Mouse (Mus musculus): ENCODE data around the gene Trem2.

Gene Trem2

DNA sequence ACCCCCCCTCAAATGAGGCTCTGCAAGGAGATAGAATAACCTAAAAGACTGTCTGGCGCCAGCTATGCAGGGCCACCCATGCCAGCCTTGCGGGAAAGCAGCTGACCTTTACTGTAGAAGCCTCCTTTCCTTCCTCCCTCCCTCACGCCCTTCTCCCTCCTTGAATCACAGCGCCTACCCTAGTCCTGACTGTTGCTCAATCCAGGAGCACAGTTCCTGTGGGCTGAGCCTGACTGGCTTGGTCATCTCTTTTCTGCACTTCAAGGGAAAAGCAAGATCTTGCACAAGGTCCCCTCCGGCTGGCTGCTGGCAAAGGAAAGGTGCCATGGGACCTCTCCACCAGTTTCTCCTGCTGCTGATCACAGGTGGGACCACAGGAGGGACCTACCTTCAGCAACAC lies at the start of gene Trem2:
Gene Trem2, plus strand, starts transcription at position 171 of the 400 bp plus-strand sequence.
- no peak for DNase-seq (ENCODE audit: low read depth, low spot score)

DNA sequence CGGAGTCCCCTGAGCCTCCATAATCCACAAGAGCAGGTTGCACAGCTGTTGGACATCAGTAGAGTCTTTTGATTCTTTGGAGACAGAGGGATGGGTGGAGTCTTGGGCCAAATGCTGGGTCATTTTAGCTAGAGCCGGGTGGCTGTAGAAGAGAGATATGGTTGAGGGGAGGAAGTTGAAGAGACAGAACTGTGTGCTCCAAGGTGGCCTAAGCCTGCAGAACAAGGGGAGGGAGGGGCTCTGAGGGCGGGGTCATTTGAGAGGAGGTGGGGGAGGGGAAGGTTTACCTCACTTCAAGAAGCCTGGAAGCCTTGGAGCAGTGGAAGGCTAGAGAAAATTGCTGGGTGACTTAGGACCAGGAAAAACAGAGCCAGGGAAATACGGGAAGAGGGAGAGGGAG lies 47.0 kb upstream of the Trem2 start, which contains the start of gene Treml2:
Gene Treml2, plus strand, starts transcription at position 296 of the 400 bp plus-strand sequence.
- DNase-seq (ENCODE audit: low read depth, low spot score): peak; percentile 70

DNA sequence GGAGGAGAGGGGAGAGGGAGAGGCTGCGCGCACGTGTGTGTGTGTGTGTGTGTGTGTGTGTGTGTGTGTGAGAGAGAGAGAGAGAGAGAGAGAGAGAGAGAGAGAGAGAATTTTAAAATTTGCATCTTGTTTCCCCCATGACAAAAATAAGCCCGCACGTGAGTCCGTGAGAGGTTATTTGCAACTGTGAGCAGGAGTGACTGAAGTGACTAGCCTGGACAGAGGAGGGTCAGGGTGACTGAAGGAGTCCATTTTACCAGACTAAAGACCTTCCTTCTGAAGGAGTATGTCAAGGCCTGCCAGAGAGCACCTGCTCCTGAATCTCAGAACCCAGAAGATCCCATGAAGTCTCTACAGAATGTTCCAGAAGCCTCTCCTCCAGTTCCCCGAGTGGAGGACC lies 46.4 kb upstream of the Trem2 start:
- peak; percentile 56 for DNase-seq (ENCODE audit: low read depth, low spot score)

DNA sequence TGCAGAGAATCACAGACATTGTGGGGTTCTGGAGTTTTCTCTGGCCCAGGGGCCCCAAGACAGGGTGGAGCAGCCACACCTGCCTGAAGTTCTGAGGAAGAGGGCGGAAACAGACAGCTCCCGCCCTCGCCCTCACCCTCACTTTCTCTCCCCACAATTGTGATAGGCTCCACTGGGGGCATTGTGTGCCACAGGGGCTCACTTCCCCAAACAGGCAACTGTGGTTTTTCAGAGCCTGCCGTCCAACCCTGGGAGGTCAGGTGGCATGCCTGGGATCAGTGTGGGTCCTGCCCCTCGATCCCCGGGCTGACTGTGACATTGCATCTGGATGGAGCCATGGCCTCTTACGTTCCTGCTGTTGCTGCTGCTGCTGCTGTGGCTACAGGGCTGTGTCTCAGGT lies 46.0 kb upstream of the Trem2 start:
- DNase-seq (ENCODE audit: low read depth, low spot score): peak; percentile 68

DNA sequence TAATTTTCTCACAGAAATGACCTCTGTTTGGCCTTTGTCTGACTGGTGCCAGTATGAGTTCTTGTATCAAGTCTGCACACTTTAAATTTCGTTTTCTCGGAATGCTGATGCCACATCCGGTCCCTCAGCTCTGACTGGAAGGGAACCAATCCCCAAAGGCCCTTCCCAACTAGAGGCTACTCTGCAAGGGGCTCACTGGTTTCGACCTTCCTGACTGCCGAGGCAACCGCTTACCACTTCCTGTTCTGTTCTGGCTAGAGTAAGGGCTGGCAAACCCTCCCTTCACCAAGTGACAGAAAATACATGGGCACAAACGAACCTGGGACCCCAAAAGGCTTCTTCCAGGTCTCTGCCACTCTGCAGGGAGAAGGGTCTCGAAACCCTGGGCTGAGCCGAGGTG lies 45.3 kb upstream of the Trem2 start:
- DNase-seq (ENCODE audit: low read depth, low spot score): peak; percentile 72

DNA sequence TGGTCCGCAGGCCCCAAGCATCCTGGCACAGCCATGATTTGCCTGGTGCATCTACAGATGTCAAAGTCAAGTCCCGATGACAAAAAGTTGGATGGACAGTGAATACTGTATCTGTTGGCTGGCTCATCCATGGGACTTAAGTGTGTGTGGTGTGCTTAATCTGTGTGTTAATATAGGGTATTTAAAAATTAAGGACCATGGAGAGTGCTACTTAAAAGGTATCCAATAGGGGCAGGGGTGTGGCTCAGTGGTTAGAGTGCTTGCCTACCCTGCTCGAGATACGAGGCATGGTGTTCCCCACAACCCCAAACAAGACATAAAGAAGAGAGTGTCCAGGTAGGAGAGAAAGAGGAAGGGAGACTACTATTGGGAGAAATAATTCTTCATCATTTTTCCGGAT lies 44.4 kb upstream of the Trem2 start:
- peak; percentile 30 for DNase-seq (ENCODE audit: low read depth, low spot score)

DNA sequence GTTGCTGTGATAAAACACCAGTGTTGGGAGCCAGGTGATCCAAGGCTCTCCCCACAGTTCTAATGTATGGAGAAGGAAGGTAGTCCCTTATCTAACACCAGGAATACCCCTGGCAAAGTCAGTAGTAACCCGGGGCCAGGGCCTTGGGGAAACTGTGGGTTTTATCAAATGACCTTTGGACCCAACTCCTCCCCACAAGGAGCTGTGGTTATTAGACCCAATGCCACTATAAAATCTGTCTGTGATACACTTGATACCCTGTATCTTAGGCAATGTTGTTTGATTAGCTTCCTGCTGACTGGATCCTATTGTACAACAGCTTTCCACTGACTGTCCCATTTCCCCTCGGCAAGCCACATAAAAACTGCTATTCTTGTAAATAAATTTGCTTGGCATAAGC lies 34.1 kb upstream of the Trem2 start:
- DNase-seq (ENCODE audit: low read depth, low spot score): no peak

DNA sequence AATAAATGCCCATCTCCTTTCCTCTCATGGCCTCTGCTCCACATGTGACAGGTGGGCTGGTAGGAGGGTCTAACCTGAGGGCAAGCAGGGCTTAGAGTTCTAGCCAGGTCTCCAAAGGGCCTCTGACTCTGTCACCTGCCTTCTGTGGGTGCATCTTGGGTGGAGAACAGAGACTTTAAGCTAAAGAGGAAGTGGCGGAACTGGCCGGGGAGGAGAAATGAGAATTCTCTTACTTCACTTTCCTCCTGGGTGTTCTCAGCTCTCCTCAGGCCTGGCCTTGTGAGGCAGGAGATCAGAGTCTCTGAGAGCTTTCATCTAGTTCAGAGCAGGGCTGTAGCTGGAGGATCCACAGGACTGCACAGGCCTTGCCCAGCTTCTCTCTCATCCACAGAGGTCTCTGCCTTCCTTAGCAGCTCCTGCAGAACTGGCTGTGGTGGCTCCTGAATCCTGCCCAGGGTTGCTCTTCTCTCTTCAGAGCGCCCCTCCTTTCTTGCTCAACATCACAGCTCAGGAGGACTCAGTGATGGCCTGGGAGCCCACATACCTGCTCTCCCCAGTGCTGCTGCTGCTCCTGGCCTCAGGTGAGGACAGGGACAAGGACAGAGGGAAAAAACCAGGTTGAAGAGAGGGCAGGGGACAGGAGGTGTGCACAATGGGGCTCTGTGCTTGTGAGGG lies 30.2 kb upstream of the Trem2 start, which contains the start of gene B430306N03Rik:
Gene B430306N03Rik, plus strand, starts transcription at position 237 of the 675 bp plus-strand sequence.
- DNase-seq (ENCODE audit: low read depth, low spot score): peak; percentile 17

DNA sequence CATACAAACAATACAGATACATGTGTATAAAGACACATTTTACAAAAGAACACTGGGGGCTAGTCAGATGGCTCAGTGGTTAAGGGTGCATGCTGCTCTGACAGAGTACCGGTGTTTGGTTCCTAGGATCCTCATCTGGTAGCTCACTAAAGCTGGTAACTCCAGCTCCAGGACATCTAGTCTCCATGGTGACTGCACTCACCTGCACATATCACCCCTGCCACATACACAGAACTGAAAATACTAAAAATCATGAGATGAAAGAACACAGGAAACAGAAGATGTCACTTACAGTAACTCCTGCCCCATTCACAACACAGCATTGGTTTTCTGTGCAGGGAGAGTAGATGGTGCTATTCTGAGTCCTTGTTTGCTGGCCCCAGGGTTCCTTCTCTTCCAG lies 27.5 kb upstream of the Trem2 start:
- DNase-seq (ENCODE audit: low read depth, low spot score): peak; percentile 34

DNA sequence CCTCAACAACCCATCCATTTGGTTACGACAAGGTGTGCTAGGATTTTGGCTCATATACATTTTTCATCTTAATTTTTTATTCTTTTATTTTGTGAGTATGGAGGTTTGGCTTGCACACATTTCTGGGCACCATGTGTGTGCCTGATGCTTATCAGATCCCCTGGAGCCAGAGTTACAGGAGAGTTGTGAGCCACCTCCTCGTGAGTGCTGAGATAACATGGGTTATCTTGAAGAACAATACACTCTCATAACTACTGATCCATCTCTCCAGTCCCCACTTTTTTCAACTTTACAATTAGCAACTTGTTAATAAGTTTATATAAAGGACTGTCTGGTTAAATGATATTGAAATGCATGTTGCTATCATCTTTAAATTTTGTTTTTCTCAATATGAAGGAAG lies 24.9 kb upstream of the Trem2 start:
- DNase-seq (ENCODE audit: low read depth, low spot score): no peak

DNA sequence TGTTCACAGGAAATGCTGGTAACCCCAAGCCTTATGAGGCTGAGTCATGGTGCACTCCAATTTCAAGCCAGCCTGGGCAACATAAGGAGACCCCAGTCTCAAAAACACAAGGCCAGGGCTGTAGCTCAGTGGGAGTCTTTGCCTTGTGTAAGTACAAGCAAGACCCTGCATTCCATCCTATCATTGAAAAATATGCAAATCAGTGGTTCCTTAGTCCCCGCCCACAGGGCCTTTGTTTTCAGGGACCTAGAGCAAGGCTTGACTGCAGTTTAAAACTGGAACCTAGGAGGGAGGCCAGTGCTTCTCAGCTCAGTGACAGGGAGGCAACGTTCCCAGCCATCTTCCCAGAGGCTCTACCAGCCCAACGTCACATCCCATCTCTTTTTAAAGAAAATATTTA lies 23.0 kb upstream of the Trem2 start:
- DNase-seq (ENCODE audit: low read depth, low spot score): no peak

DNA sequence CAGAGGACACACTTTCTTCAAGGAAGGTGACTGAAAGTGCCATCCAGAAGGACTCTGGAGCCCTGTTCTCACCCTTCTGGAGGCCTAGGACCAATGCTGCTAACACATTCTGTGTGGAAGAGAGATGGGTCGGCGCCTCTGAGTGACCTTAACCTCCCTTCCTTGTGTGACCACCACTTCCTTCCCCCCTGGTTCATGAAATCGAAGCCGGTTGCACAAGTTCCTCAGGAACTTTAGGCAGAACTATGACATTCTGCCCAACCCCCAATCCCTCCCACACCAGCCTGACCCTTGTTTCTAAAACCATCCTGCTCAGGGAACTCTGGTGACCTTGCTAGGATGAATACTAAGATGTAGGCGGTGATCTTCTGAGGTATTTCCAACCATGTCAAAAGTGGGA lies 21.9 kb upstream of the Trem2 start:
- no peak for DNase-seq (ENCODE audit: low read depth, low spot score)

DNA sequence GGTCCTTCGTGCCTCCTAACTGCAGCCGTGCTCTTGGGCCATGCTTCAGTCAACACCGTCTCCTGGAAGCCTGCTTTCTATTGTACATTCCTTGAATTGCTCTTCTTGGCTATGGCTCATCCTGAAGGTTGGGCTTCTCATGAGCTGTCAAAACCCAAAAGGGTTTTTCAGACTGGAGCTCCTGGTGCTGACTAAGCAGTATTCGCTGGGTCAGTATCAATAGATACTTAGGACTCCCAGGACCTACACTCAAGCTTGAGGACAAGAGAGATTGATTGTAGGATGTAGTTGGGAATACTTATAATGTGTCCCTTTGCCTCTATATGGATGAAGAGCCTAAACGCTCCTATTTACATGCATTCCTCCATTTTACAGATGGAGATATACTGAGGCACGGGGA lies 21.1 kb upstream of the Trem2 start:
- DNase-seq (ENCODE audit: low read depth, low spot score): no peak

DNA sequence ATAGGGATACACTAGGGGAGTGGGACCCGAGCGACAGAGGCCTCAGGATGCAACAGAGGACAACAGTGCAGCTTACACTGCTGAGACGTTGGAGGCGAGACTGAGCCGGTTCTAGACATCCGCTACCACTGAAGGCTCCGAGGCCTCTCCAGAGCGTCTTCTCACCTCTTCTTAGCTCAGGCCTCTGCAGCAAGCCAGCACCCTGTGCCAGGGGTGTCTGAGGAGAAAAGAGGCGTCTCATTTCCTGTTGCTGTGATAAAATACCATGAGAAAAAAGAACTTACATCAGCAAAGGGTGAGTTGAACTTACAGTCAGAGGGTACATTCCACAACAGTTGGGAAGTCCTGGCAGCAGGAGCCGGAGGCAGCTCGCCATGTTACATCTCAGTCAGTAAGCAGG lies 20.6 kb upstream of the Trem2 start:
- DNase-seq (ENCODE audit: low read depth, low spot score): peak; percentile 49

DNA sequence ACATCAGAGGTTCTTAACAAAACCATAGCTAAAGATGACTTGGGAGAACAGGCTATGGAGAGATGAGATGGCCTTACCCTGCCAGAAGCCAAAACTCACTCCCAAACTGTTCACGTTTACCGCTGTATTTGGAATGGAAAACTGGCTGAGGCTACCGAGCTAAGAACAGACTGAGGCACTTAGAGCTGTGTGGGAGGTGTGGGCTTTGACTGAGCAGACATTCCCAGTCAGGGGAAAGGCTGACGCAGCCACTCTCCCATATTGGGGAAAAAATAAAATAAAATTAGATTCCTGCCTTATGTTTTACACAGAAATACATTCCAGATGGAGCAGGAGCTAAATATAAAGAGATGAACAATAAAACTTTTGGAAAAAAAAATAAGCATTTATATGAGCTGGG lies 19.5 kb upstream of the Trem2 start:
- no peak for DNase-seq (ENCODE audit: low read depth, low spot score)

DNA sequence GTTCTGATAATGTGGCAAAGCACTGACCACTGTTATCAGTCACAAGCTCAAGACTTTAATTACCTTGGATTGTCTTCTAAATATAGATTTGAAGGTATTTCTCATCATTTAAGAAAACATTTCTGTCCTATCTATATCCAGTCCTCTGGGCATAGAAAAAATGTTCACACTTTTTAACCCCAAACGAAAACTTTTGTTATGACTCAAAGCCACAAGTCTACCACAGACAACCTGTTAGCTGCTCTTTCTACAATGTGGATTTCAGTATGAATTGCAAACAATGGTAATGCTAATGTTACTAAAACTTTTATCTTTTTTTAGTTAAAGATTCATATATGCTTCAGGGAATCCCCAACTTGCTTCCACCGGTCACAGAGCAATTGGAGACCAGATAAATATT lies 13.7 kb upstream of the Trem2 start:
- peak; percentile 26 for DNase-seq (ENCODE audit: low read depth, low spot score)

DNA sequence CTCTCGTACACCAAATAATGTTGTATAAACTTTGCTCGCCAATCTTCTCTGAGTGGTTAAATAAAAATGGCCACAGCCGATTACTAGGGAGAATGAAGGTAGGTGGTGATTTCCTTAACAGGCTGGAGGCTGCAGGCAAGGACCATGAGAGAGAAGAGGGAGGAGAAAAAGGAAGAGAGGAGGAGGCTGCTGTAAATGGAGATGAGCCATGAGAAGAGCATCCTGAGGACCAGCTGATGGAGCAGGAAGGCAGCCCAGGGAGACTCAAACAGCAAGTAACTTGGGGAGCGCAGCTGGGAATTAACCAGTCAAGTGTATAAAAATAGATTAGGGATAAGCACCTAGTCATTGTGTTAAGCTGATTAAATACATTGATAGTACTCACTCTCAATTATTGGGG lies 12.0 kb upstream of the Trem2 start:
- DNase-seq (ENCODE audit: low read depth, low spot score): no peak

DNA sequence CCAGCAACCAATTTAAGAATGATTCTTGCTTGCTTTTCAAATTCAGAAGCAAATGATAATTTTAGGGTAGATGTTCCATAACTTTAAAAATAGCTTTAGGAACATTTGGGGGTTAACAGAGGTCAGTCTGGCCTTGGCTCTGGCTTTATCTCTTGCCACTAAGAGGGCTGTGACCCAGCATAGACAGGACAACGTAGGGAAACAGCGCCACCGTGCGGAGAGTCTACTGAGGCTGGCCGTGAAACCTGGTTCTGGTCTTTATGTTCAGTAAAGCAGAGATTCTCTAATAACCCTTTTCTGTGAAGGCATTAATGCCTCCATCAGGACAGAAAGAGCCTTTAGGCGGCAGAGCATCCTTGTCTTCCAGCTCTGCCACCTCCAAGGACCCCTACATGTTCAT lies 9.3 kb upstream of the Trem2 start:
- peak; percentile 88 for DNase-seq (ENCODE audit: low read depth, low spot score)

DNA sequence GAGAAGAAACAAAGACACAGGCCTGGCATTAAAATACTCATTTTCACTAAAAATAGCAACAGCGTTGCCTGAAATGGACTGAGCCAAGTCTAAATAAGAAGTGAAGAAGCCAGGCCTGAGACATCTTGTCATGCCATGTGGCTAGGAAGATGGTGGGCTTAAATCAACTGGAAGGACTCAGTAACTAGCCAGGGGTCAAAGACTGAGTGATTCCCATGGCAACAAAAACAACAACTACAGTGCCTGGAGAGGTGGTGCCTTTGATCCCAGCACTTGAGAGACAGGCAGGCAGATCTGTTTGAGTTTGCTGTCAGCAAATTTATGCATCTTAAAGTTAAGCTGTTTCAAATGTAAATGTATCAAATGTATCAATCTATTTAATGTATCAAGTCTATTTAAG lies 5.9 kb upstream of the Trem2 start:
- no peak for DNase-seq (ENCODE audit: low read depth, low spot score)

DNA sequence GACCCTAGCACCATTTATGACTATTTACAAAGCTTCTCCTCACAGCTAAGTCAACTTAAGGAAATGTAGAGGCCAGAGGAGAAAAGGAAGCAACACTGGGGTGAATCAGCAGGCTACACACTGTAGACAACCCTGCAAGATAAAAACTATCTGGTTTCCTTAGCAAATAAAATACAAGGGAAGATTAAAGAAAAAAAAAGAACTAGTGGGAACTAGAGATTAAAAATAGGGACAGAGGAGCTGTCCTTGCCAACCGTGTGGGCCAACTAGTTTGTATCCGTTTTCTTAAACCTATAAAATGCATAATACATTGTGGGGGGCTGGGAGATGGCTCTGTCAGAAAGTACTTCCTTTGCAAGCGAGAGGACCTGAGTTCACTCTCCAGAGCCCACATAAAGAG lies 4.3 kb upstream of the Trem2 start:
- DNase-seq (ENCODE audit: low read depth, low spot score): no peak

DNA sequence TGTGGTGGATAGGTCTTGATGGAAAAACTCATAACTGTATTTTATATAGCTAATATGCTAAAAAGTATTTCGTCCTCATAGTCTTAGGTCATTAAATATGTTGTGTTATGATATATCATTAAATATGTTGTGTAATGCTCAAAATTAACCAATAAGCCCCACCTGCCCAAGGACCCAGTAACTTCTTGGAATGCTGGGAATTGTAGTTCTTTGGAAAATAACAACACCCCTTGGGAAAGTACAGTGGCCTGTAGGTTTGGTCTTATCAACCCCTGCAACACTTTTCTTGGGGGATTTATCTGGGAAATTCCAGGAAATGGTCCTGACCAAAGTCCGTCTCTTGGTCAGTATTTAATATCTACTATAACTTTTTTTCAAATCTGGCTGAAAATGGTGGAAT lies 3.1 kb upstream of the Trem2 start:
- DNase-seq (ENCODE audit: low read depth, low spot score): no peak

DNA sequence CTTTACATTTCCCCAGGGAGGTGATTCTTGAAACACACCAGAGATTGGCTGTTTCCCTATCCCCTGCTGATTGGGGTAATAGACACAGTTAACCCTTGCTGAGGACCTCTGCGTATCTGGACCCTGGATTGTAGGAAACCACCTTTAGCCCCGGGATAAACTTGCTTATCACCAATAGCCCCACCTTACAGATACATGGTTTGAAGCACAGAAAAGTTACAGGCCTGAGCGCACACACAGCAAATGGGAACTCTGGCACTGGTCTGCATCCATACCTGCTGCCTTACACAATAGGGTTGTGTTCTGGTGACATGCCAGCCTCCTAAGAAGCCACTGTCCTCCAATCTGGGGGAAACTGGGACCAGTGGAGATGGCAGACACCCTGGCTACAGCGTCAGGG lies 377 bp upstream of the Trem2 start:
- DNase-seq (ENCODE audit: low read depth, low spot score): no peak

DNA sequence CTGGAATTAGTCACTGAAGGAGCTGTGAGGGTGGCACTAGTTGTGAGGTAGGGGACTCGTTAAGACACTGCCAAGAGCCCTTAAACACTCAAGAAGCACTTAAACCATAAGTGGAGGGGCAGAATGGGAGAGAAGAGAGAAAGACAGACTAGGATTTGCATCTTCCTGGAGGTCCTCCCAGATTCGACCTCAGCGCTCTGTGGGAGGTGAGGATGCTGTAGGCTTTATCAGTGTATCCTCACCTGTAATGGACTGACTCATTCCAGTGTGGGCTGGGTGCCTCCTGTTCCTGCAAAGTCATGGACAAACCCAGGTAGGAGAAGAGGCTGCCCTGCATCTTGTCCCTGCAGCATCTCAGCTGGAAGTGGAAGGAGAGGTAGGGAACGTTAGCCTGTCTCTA lies 633 bp downstream of the Trem2 start:
- DNase-seq (ENCODE audit: low read depth, low spot score): no peak

DNA sequence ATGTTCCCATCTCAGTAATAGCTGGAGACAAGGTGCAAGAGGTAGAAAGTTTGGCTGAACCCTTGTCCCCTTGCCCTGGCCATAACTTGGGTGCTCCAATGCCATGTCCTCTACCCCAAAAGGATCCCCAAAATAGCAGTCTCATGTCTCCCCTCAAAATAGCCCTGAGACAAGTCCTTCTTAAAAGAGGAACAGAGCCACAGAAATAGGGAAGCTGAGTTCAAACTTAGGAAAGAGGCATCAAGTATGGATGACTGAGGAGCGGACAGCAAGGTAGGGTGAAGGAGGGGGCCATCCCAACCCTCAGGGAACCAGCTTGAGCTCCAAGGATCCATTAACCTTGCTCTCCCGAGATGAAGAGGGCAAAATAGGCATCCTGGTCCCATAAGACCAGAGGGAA lies 1.1 kb downstream of the Trem2 start:
- no peak for DNase-seq (ENCODE audit: low read depth, low spot score)
